Comparison of ENCODE assay signal across 13 mouse cellular contexts in the genomic region with DNA sequence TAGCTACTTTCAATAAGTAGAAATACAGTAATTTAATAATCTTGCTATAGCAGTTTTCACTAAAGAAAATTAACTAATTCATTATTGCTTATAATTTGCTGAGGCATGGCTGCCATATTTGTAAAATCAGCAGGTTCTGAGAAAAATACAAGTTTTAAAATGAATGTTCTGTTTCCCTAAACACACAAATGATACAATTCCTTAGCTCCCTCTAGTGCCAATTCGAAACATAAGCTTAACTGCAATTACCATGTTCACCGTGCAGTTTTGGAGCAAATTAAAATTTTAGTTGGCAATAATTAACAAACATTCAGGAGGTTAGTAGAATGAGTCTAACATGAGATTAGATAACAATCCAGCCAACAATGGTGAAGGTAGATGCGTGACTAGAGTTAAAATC.
DNase-seq lines count a peak whose midpoint lies in the region; ATAC-seq and TF ChIP-seq lines count a peak whose summit lies in the region.
"Had no signal": no experiment of that assay in that cellular context is flagged by ENCODE, and none has a peak within 500 bp of the region (broad histone marks: within the 10 kb centered on the region; RNA-seq: fewer than 3 reads in every experiment).

No protein-coding gene starts in this region.

- TF ChIP-seq CTCF in gastrocnemius, adult 2 months (IDR thresholded peaks at IDR 0.05): peak; percentile 32; the same call in 1 of the 2 replicates
- peak in 1 of 2 experiments; percentile 63; a peak in 2 of 4 replicates for TF ChIP-seq CTCF in CH12.LX (conservative IDR thresholded peaks at IDR 0.05 in 1 of 2, IDR thresholded peaks at IDR 0.05 in 1 of 2; ENCODE audit: low read depth in 2 of 2, low read length in 2 of 2)

- no peak for TF ChIP-seq EP300 in CH12.LX (IDR thresholded peaks at IDR 0.05; ENCODE audit: low read length)

- H3K9me3 ChIP-seq in CH12.LX (replicated peaks; ENCODE audit: low read length): no peaks in the 10 kb centered on the region
- H3K9me3 ChIP-seq: embryonic facial prominence, embryonic 12.5 days; intestine, embryonic 15.5 days; liver, embryonic 13.5 days had no signal

- intact Hi-C loops in gastrocnemius, adult 2 months (cut with DNase I): no loop called here
- intact Hi-C loops in left cerebral cortex, postnatal 14 days (cut with DNase I): loop anchor here (5.0 kb wide), 1 partner anchor 243 kb away; no protein-coding TSS in a partner anchor
- intact Hi-C loops in left cerebral cortex, postnatal 4 days (cut with DNase I): loop anchor here (10.0 kb wide), 2 partner anchors 241 to 851 kb away; no protein-coding TSS in a partner anchor
- intact Hi-C loops in gastrocnemius, postnatal 14 days (cut with DNase I; ENCODE audit: low total_unique reads): no loop called here

- ATAC-seq in megakaryocyte-erythroid progenitor cell, adult 5-6 weeks (replicated peaks; ENCODE audit: low FRiP score, low TSS enrichment, poor library complexity, severe bottlenecking): no peak
- ATAC-seq: intestine, embryonic 15.5 days had no signal

- no peak overlapping the region for H3K9ac ChIP-seq in CH12.LX (ENCODE audit: insufficient read depth, low read depth)
- H3K9ac ChIP-seq: embryonic facial prominence, embryonic 12.5 days; intestine, embryonic 15.5 days; liver, embryonic 13.5 days had no signal

- DNase-seq in gastrocnemius, adult 2 months: no peak
- DNase-seq in gastrocnemius, postnatal 10 days: no peak
- peak; percentile 3 to 38 for DNase-seq in left cerebral cortex, postnatal 14 days (ENCODE audit: low spot score in 2 of 2)
- no peak for DNase-seq in left cerebral cortex, postnatal 4 days
- peak; percentile 33 for DNase-seq in CH12.LX (ENCODE audit: extremely low read depth)
- peak; percentile 56 for DNase-seq in embryo, embryonic 10.5 days (ENCODE audit: low spot score)
- DNase-seq in gastrocnemius, postnatal 14 days: no peak
- DNase-seq: adrenal gland, postnatal 36 days; liver, embryonic 13.5 days; thymus, postnatal 25 days had no signal

- dilution Hi-C loops in CH12.LX (cut with MboI; ENCODE audit: extremely low pct_ligation_motif_present, extremely low pct_unique_long_range_greater_than_20kb, low sequenced_read_pairs): no loop called here

- TF ChIP-seq POLR2A in CH12.LX (IDR thresholded peaks at IDR 0.05; ENCODE audit: low read depth, low read length): no peak

- H3K4me3 ChIP-seq in gastrocnemius, adult 2 months: no peak overlapping the region
- no peak overlapping the region for H3K4me3 ChIP-seq in CH12.LX (replicated peaks in 1 of 3; ENCODE audit: low read depth in 2 of 3, low read length in 2 of 3, poor library complexity in 1 of 3)
- H3K4me3 ChIP-seq: embryonic facial prominence, embryonic 12.5 days; intestine, embryonic 15.5 days; liver, embryonic 13.5 days had no signal

- TF ChIP-seq RAD21 in CH12.LX (IDR thresholded peaks at IDR 0.05; ENCODE audit: low read depth, low read length): peak; percentile 71

- in situ Hi-C loops in CH12.LX (cut with MboI; ENCODE audit: low pct_ligation_motif_present, low pct_unique_long_range_greater_than_20kb, low sequenced_read_pairs): no loop called here

- H3K36me3 ChIP-seq in CH12.LX (replicated peaks in 1 of 2; ENCODE audit: control insufficient read depth in 1 of 2, insufficient read depth in 1 of 2, low read length in 1 of 2): no peaks in the 10 kb centered on the region
- H3K36me3 ChIP-seq: embryonic facial prominence, embryonic 12.5 days; intestine, embryonic 15.5 days; liver, embryonic 13.5 days had no signal

- no peak overlapping the region for H3K27ac ChIP-seq in gastrocnemius, adult 2 months
- no peak overlapping the region for H3K27ac ChIP-seq in CH12.LX (ENCODE audit: insufficient read depth, low read depth)
- H3K27ac ChIP-seq: embryonic facial prominence, embryonic 12.5 days; intestine, embryonic 15.5 days; liver, embryonic 13.5 days had no signal

- H3K4me2 ChIP-seq in CH12.LX (ENCODE audit: insufficient read depth, low read depth, poor library complexity, severe bottlenecking): no peak overlapping the region
- H3K4me2 ChIP-seq: embryonic facial prominence, embryonic 12.5 days; intestine, embryonic 15.5 days; liver, embryonic 13.5 days had no signal

- H3K79me2 ChIP-seq in CH12.LX (replicated peaks; ENCODE audit: control insufficient read depth, extremely low read depth, insufficient read depth, poor library complexity, severe bottlenecking): no peaks in the 10 kb centered on the region

- H3K27me3 ChIP-seq in CH12.LX (replicated peaks): no peaks in the 10 kb centered on the region
- H3K27me3 ChIP-seq: embryonic facial prominence, embryonic 12.5 days; intestine, embryonic 15.5 days; liver, embryonic 13.5 days had no signal

- H3K4me1 ChIP-seq in CH12.LX (ENCODE audit: control insufficient read depth in 1 of 2, insufficient read depth in 2 of 2): no peaks in the 10 kb centered on the region
- H3K4me1 ChIP-seq: embryonic facial prominence, embryonic 12.5 days; intestine, embryonic 15.5 days; liver, embryonic 13.5 days had no signal

TF ChIP-seq in CH12.LX, 34 proteins besides CTCF, POLR2A, EP300 and RAD21:
- TF ChIP-seq ETS1 (conservative IDR thresholded peaks at IDR 0.05; ENCODE audit: low read depth, low read length) (no peak), SMC3 (IDR thresholded peaks at IDR 0.05; ENCODE audit: low read depth, low read length) (peak; percentile 52), HCFC1 (IDR thresholded peaks at IDR 0.05; ENCODE audit: low read depth, low read length) (no peak), GABPA (IDR thresholded peaks at IDR 0.05; ENCODE audit: insufficient replicate concordance, low read depth, low read length) (no peak), IRF4 (IDR thresholded peaks at IDR 0.05; ENCODE audit: low read depth, low read length) (peak; percentile 52), SIN3A (IDR thresholded peaks at IDR 0.05; ENCODE audit: low read length) (no peak), JUN (IDR thresholded peaks at IDR 0.05; ENCODE audit: insufficient read depth, low read depth, low read length) (no peak), CHD1 (IDR thresholded peaks at IDR 0.05; ENCODE audit: low read depth, low read length) (no peak), MXI1 (IDR thresholded peaks at IDR 0.05; ENCODE audit: low read depth, low read length) (no peak), ZKSCAN1 (IDR thresholded peaks at IDR 0.05; ENCODE audit: borderline replicate concordance, low read depth, low read length) (no peak), RCOR1 (conservative IDR thresholded peaks at IDR 0.05; ENCODE audit: low read depth, low read length) (no peak), POLR2AphosphoS2 (IDR thresholded peaks at IDR 0.05; ENCODE audit: low read depth, low read length) (no peak), TBP (conservative IDR thresholded peaks at IDR 0.05; ENCODE audit: low read depth, low read length) (no peak), MEF2A (IDR thresholded peaks at IDR 0.05; ENCODE audit: borderline replicate concordance, low read depth, low read length) (no peak), ZC3H11A (IDR thresholded peaks at IDR 0.05; ENCODE audit: low read depth, low read length) (peak; percentile 25), MYC (IDR thresholded peaks at IDR 0.05; ENCODE audit: low read depth, low read length) (no peak), MAZ (IDR thresholded peaks at IDR 0.05; ENCODE audit: low read depth, low read length) (no peak), ZNF384 (IDR thresholded peaks at IDR 0.05; ENCODE audit: low read depth, low read length) (no peak), PAX5 (IDR thresholded peaks at IDR 0.05; ENCODE audit: low read length) (no peak), NRF1 (IDR thresholded peaks at IDR 0.05; ENCODE audit: low read depth, low read length) (no peak), USF1 (IDR thresholded peaks at IDR 0.05; ENCODE audit: low read depth, low read length) (no peak)
TF ChIP-seq in CH12.LX: peak in this region for 3.

Comparison
In these comparisons a context has a peak if more than half of its experiments do, and no peak if none do; other contexts are left out.
1. DNase-seq: peak in left cerebral cortex, postnatal 14 days (2 of 2), CH12.LX (single experiment) and embryo, embryonic 10.5 days (single experiment); none in gastrocnemius, adult 2 months (single experiment), gastrocnemius, postnatal 10 days (single experiment), left cerebral cortex, postnatal 4 days (single experiment) and gastrocnemius, postnatal 14 days (single experiment).
2. intact Hi-C loops: an anchor here in left cerebral cortex, postnatal 14 days (5.0 kb wide) and left cerebral cortex, postnatal 4 days (10.0 kb wide); none called in gastrocnemius, adult 2 months and gastrocnemius, postnatal 14 days.